Mouse (Mus musculus) MEL (cell line): ENCODE results near the gene Krtap6-1. TPM values are rescaled to one million over a fixed set of nuclear protein-coding genes. Genes with fewer than 3 reads are reported as not detected.
"Not testable (repeated sequence)": the region's sequence is repeated elsewhere in the genome, so short reads cannot be mapped to it uniquely, and the experiment has no call there.

Source experiments
- DNase-seq: peaks from one replicate; pipeline ENCODE4 v3.0.0; 2011; ENCODE audit warnings: low read depth, low spot score
- H3K27ac ChIP-seq: 2 replicates; pipeline ENCODE4 v1.5.1; 2012; ENCODE audit warnings: low read depth, mild to moderate bottlenecking, control low read depth, low read length, moderate library complexity; ENCODE audit not compliant: control insufficient read depth
- H3K27me3 ChIP-seq, 2 experiments: fragments of 150-350 bp in 1 of 2; sonication (generic) in 1 of 2; 2 replicates each; pipeline ENCODE4 v1.6.1; 2012; ENCODE audit warnings: low read length in 2 of 2, mild to moderate bottlenecking in 2 of 2, improper control_type of control experiment in 1 of 2, moderate library complexity in 1 of 2; ENCODE audit not compliant: insufficient read depth in 2 of 2, control insufficient read depth in 1 of 2
- H3K36me3 ChIP-seq, 2 experiments: 2 replicates each; pipeline ENCODE4 v1.6.1; 2012 to 2014; ENCODE audit warnings: low read length in 2 of 2, improper control_type of control experiment in 1 of 2, inconsistent platforms in 1 of 2, mild to moderate bottlenecking in 1 of 2; ENCODE audit not compliant: insufficient read depth in 2 of 2, control insufficient read depth in 1 of 2
- H3K4me1 ChIP-seq, 2 experiments: fragments of 150-350 bp in 1 of 2; sonication (generic) in 1 of 2; 2 replicates each; pipeline ENCODE4 v1.6.1; 2012; ENCODE audit warnings: low read length in 2 of 2, improper control_type of control experiment in 1 of 2, mild to moderate bottlenecking in 1 of 2; ENCODE audit not compliant: insufficient read depth in 2 of 2, control insufficient read depth in 1 of 2
- H3K4me3 ChIP-seq, 2 experiments: fragments of 150-350 bp in 1 of 2; sonication (generic) in 1 of 2; 2 replicates each; pipeline ENCODE4 v1.5.1; 2012; ENCODE audit warnings: low read depth in 2 of 2, low read length in 2 of 2, mild to moderate bottlenecking in 2 of 2, moderate library complexity in 2 of 2, control low read depth in 1 of 2, improper control_type of control experiment in 1 of 2; ENCODE audit not compliant: control insufficient read depth in 1 of 2, insufficient read depth in 1 of 2
- H3K79me2 ChIP-seq: 2 replicates; pipeline ENCODE4 v1.6.1; 2012; ENCODE audit warnings: mild to moderate bottlenecking, low read length, moderate library complexity; ENCODE audit not compliant: control insufficient read depth, poor library complexity, insufficient read depth
- H3K9ac ChIP-seq: 2 replicates; pipeline ENCODE4 v1.6.1; 2012; ENCODE audit warnings: low read depth, mild to moderate bottlenecking, control low read depth, low read length, moderate library complexity; ENCODE audit not compliant: control insufficient read depth, poor library complexity, severe bottlenecking
- H3K9me3 ChIP-seq: fragments of 150-350 bp; sonication (generic); replicated peaks from 2 replicates; pipeline ENCODE4 v1.6.1; 2012; ENCODE audit warnings: mild to moderate bottlenecking, low read length, improper control_type of control experiment, moderate library complexity; ENCODE audit not compliant: insufficient read depth
- ETS1 ChIP-seq: IDR thresholded peaks from 2 replicates; pipeline ENCODE4 v1.6.1; 2012; ENCODE audit warnings: low read depth, mild to moderate bottlenecking, inconsistent platforms, low read length, improper control_type of control experiment, moderate library complexity
- GABPA ChIP-seq: IDR thresholded peaks from 2 replicates; pipeline ENCODE4 v1.6.1; 2012; ENCODE audit warnings: low read depth, mild to moderate bottlenecking, inconsistent platforms, low read length, improper control_type of control experiment, moderate library complexity
- JUND ChIP-seq: IDR thresholded peaks from 2 replicates; pipeline ENCODE4 v1.6.1; 2011; ENCODE audit warnings: low read depth, mild to moderate bottlenecking, improper control_type of control experiment, low read length
- MAFK ChIP-seq: IDR thresholded peaks from 2 replicates; pipeline ENCODE4 v1.6.1; 2011; ENCODE audit warnings: low read depth, mild to moderate bottlenecking, low read length, improper control_type of control experiment, borderline replicate concordance
- MXI1 ChIP-seq: IDR thresholded peaks from 2 replicates; pipeline ENCODE4 v1.6.1; 2011; ENCODE audit warnings: mild to moderate bottlenecking, low read depth, low read length, improper control_type of control experiment
- NELFE ChIP-seq: IDR thresholded peaks from 2 replicates; pipeline ENCODE4 v1.6.1; 2011; ENCODE audit warnings: low read depth, low read length, improper control_type of control experiment
- POLR2AphosphoS2 ChIP-seq: IDR thresholded peaks from 2 replicates; pipeline ENCODE4 v1.6.1; 2011; ENCODE audit warnings: low read length, improper control_type of control experiment
- POLR2AphosphoS5 ChIP-seq: IDR thresholded peaks from 2 replicates; pipeline ENCODE4 v1.6.1; 2012; ENCODE audit warnings: low read depth, borderline replicate concordance, mild to moderate bottlenecking, inconsistent platforms, low read length, moderate library complexity, mixed read lengths
- TBP ChIP-seq: IDR thresholded peaks from 2 replicates; pipeline ENCODE4 v1.8.0; 2011; ENCODE audit warnings: low read depth, low read length, improper control_type of control experiment
- USF2 ChIP-seq, 2 experiments: IDR thresholded peaks; 2 replicates each; pipeline ENCODE4 v1.6.1; 2011 to 2012; ENCODE audit warnings: improper control_type of control experiment in 2 of 2, low read length in 2 of 2, borderline replicate concordance in 1 of 2, inconsistent platforms in 1 of 2, low read depth in 1 of 2, mild to moderate bottlenecking in 1 of 2; ENCODE audit not compliant: insufficient read depth in 1 of 2
- ZKSCAN1 ChIP-seq: IDR thresholded peaks from 2 replicates; pipeline ENCODE4 v1.6.1; 2012; ENCODE audit warnings: low read depth, mild to moderate bottlenecking, inconsistent platforms, low read length, improper control_type of control experiment, moderate library complexity
- polyA plus RNA-seq, 2 experiments: library from polyadenylated mRNA; stranded (reverse) in 1 of 2; unstranded in 1 of 2; fragments of >175 nt in 1 of 2; fragments of >200 nt in 1 of 2; gene quantifications; 2 replicates each; pipeline versions ENCODE4 v1.2.1 to v1.2.4; 2012; ENCODE audit warnings: low replicate concordance in 2 of 2, low read depth in 1 of 2; ENCODE audit not compliant: insufficient read length in 2 of 2, insufficient read depth in 1 of 2, missing spikeins in 1 of 2
- total RNA-seq: library from RNA; depleted of rRNA; stranded (reverse); fragments of 300-350 nt; gene quantifications from 2 replicates; pipeline ENCODE4 v1.2.3, GENCODE M21; 2012

The Krtap6-1 gene
- total and polyA plus RNA-seq, 3 experiments, result not detected

DNA sequence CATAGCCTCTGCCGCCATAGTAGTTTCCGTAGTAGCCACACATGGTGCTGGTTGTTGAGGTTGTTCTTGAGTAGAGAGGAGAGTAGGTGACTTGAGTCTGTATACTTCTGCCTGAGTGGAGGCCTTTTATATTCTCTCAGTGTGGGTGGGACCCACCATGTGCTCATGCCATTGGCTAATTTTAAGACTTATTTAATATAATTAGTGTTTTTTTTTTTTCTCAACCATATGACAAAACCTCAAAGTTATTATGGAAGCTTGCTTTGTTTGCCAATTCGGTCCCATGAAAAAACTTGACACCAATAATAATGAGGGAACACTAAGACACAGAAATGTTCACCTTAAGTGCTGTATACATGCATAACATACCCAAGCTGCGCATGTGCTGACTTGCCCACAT is 9.9 kb downstream of the Krtap6-1 start, which contains the start of gene Gm10228:
Gm10228 (minus strand) TSS at position 101 of the 400 bp plus-strand sequence.
- H3K9ac ChIP-seq, H3K36me3 ChIP-seq, H3K9me3 ChIP-seq, H3K27ac ChIP-seq, H3K4me3 ChIP-seq, H3K27me3 ChIP-seq, H3K4me1 ChIP-seq, DNase-seq, H3K79me2 ChIP-seq: not testable (repeated sequence)

DNA sequence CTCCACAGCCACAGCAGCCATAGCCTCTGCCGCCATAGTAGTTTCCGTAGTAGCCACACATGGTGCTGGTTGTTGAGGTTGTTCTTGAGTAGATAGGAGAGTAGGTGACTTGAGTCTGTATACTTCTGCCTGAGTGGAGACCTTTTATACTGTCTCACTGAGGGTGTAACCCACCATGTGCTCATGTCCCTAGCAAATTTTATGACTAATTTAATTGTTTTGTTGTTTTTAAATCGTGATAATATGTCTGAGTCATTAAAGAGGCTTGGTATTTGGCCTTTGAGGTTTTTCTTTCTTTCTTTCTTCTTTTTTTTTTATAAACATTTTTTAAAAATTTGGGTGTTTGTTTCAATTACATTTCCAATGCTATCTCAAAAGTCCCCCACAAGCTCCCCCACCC is 16.3 kb downstream of the Krtap6-1 start, which contains the start of gene Krtap6-5:
Krtap6-5 (minus strand) TSS at position 101 of the 400 bp plus-strand sequence.
- no peaks in the 10 kb centered on the region for H3K9me3 ChIP-seq

DNA sequence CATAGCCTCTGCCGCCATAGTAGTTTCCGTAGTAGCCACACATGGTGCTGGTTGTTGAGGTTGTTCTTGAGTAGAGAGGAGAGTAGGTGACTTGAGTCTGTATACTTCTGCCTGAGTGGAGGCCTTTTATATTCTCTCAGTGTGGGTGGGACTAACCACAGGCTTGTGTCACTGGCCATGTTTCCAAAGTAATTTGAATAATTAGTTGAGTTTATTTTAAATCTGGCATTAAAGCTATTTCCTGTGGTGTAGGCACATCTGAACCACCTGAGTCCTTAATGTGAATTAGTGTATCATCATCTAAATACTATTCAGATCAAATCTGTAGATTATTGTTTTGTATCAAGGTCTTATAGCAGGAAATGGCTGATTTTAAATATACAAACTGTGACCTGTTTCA is 32.4 kb downstream of the Krtap6-1 start, which contains the start of gene 1110025L11Rik:
1110025L11Rik (minus strand) TSS at position 101 of the 400 bp plus-strand sequence.
- not testable (repeated sequence) for H3K36me3 ChIP-seq, H3K9me3 ChIP-seq, H3K27ac ChIP-seq, H3K79me2 ChIP-seq, H3K9ac ChIP-seq, DNase-seq, H3K4me1 ChIP-seq, H3K4me3 ChIP-seq, H3K27me3 ChIP-seq

More for the DNA sequence above, 16.3 kb downstream of the Krtap6-1 start, which contains the start of gene Krtap6-5:
- no peaks in the 10 kb centered on the region for H3K27me3 ChIP-seq
- no peak for TF ChIP-seq MAFK
- TF ChIP-seq GABPA, result no peak
- TF ChIP-seq POLR2AphosphoS5, result no peak
- TF ChIP-seq TBP, result no peak
- no peak for TF ChIP-seq POLR2AphosphoS2
- no peak for TF ChIP-seq MXI1
- TF ChIP-seq NELFE, result no peak
- no peak for TF ChIP-seq ZKSCAN1
- no peak for TF ChIP-seq USF2 (IDR thresholded peaks at IDR 0.05; ENCODE audit: borderline replicate concordance in 1 of 2, insufficient read depth in 1 of 2, low read depth in 1 of 2, low read length in 2 of 2)
- no peak for TF ChIP-seq JUND
- no peak for TF ChIP-seq ETS1
- DNase-seq, result no peak
- H3K36me3 ChIP-seq, result no peaks in the 10 kb centered on the region
- no peak within 1 kb of the TSS for H3K9ac ChIP-seq
- H3K27ac ChIP-seq, result no peak within 1 kb of the TSS
- H3K4me3 ChIP-seq, result no peak within 1 kb of the TSS
- H3K79me2 ChIP-seq, result no peaks in the 10 kb centered on the region
- no peaks in the 10 kb centered on the region for H3K4me1 ChIP-seq

DNA sequence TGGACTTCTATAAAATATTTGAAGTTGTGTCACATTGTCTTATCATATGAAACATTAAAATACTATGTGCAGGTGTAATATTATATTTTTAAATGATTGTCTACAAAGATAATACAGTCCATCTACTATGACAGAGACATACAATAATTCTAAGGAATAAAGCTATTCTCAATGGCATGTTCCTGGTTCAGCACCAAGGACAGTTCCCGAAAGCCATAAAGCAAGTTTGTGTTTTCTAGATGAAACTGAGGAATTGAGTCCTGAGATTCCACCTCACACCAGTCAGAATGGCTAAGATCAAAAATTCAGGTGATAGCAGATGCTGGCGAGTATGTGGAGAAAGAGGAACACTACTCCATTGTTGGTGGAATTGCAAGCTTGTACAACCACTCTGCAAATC is 39.5 kb downstream of the Krtap6-1 start:
- not testable (repeated sequence) for H3K9me3 ChIP-seq, H3K4me1 ChIP-seq, H3K4me3 ChIP-seq, H3K36me3 ChIP-seq, H3K9ac ChIP-seq, H3K27ac ChIP-seq, H3K79me2 ChIP-seq, H3K27me3 ChIP-seq
- DNase-seq, result peak; percentile 42
